In the genomic region with DNA sequence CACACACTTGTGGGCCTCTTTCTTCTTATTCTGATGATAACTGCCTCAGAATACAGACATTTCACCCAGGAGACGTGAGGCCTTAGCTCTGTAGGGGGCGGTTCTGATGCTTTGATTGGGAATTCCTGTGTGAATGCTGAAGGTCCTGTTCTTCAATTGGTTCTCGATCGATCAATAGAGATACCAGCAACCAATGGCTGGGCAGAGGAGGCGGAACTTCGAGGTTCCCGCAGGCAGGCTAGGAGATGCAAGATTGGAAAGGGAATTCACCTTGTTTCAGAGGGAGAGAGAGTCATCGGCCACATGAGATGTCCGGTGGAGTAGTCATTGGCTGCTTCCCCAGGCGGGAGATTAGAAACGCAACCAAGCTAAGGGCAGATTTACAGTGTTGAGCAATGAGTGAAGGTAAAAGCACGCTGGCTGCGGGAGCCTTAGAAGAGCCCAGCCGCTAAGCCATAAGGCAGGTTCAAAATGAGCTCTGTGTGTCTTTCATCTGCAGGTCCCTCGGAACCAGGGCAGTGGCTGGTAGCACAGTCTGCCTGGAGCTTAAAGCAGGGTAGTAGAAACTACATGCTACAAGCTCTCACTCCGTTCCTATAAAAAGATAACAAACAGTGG, we compare ENCODE assay signal across 8 mouse cellular contexts.
A peak's percentile ranks its signal among the peaks of the same experiment; 100 is the strongest.
DNase-seq lines count a peak whose midpoint lies in the region; ATAC-seq lines count a peak whose summit lies in the region.

No protein-coding gene starts in this region.

- DNase-seq in adrenal gland, postnatal 14 days: peak; percentile 27
- no peak for DNase-seq in adrenal gland, adult (ENCODE audit: inconsistent age in 2 of 2, low spot score in 1 of 2)
- DNase-seq in brain, adult 2 months (ENCODE audit: low read depth, low spot score): peak; percentile 97
- peak; percentile 57 to 61 for DNase-seq in layer of hippocampus, postnatal 10 days (ENCODE audit: low spot score in 2 of 2)
- no peak for DNase-seq in adrenal gland, postnatal 4 days (ENCODE audit: low spot score in 2 of 2)

- H3K9ac ChIP-seq in forebrain, embryonic 12.5 days: peak overlapping the region; percentile 42
- peak overlapping the region; percentile 51 for H3K9ac ChIP-seq in midbrain, embryonic 16.5 days (ENCODE audit: low read depth, low read length)

- peaks cover 9% of the 10 kb centered on the region; the same call in 1 of the 2 replicates for H3K4me1 ChIP-seq in forebrain, embryonic 12.5 days
- peaks cover 10% of the 10 kb centered on the region for H3K4me1 ChIP-seq in midbrain, embryonic 16.5 days (ENCODE audit: control insufficient read depth, insufficient read depth, low read length)

- H3K4me2 ChIP-seq in forebrain, embryonic 12.5 days: peak overlapping the region; percentile 50
- peak overlapping the region; percentile 51 for H3K4me2 ChIP-seq in midbrain, embryonic 16.5 days (ENCODE audit: low read length)

- H3K9me3 ChIP-seq in forebrain, embryonic 12.5 days: no peaks in the 10 kb centered on the region
- H3K9me3 ChIP-seq in midbrain, embryonic 16.5 days (replicated peaks; ENCODE audit: control insufficient read depth, low read length, poor library complexity, severe bottlenecking): no peaks in the 10 kb centered on the region

- peak overlapping the region; percentile 37 for H3K27ac ChIP-seq in forebrain, embryonic 12.5 days
- peak overlapping the region; percentile 69 for H3K27ac ChIP-seq in midbrain, embryonic 16.5 days (ENCODE audit: low read length)

- no peaks in the 10 kb centered on the region for H3K27me3 ChIP-seq in forebrain, embryonic 12.5 days
- H3K27me3 ChIP-seq in midbrain, embryonic 16.5 days (ENCODE audit: control insufficient read depth, insufficient read depth, low read depth, low read length): no peaks in the 10 kb centered on the region

- 13% methylated on average over 16 of the region's 16 CpGs for WGBS in forebrain, embryonic 12.5 days
- WGBS in midbrain, embryonic 16.5 days: 16% methylated on average over 16 of the region's 16 CpGs

- no peaks in the 10 kb centered on the region for H3K36me3 ChIP-seq in forebrain, embryonic 12.5 days (replicated peaks)
- H3K36me3 ChIP-seq in midbrain, embryonic 16.5 days (ENCODE audit: control insufficient read depth, insufficient read depth, low read length): no peaks in the 10 kb centered on the region

- peak; percentile 96 for ATAC-seq in forebrain, embryonic 12.5 days (ENCODE audit: low FRiP score)
- peak; percentile 97 for ATAC-seq in midbrain, embryonic 16.5 days
- ATAC-seq in granulocyte monocyte progenitor cell, adult 5-6 weeks (replicated peaks; ENCODE audit: poor library complexity, severe bottlenecking): no peak

- peak overlapping the region; percentile 38 for H3K4me3 ChIP-seq in forebrain, embryonic 12.5 days (replicated peaks)
- H3K4me3 ChIP-seq in midbrain, embryonic 16.5 days (ENCODE audit: low read depth, low read length): peak overlapping the region; percentile 38

Comparison
In these comparisons a context has a peak if more than half of its experiments do, and no peak if none do; other contexts are left out.
1. DNase-seq: peak in adrenal gland, postnatal 14 days (single experiment), brain, adult 2 months (single experiment) and layer of hippocampus, postnatal 10 days (2 of 2); none in adrenal gland, adult (0 of 2) and adrenal gland, postnatal 4 days (0 of 2).